Mouse (Mus musculus) lung, adult 2 months (tissue): ENCODE measurements around the gene Tcf7l2.

ENCODE experiments used
- CTCF ChIP-seq: fragments of 200-500 bp; IDR thresholded peaks from 2 replicates; pipeline ENCODE4 v1.5.1; 2011; ENCODE audit warnings: mild to moderate bottlenecking, low read length, control low read depth; ENCODE audit not compliant: insufficient read depth
- POLR2A ChIP-seq: fragments of 200-500 bp; IDR thresholded peaks from 2 replicates; pipeline ENCODE4 v1.6.1; 2011; ENCODE audit warnings: low read depth, mild to moderate bottlenecking, control low read depth, low read length, borderline replicate concordance; ENCODE audit errors: extremely low read depth

DNA sequence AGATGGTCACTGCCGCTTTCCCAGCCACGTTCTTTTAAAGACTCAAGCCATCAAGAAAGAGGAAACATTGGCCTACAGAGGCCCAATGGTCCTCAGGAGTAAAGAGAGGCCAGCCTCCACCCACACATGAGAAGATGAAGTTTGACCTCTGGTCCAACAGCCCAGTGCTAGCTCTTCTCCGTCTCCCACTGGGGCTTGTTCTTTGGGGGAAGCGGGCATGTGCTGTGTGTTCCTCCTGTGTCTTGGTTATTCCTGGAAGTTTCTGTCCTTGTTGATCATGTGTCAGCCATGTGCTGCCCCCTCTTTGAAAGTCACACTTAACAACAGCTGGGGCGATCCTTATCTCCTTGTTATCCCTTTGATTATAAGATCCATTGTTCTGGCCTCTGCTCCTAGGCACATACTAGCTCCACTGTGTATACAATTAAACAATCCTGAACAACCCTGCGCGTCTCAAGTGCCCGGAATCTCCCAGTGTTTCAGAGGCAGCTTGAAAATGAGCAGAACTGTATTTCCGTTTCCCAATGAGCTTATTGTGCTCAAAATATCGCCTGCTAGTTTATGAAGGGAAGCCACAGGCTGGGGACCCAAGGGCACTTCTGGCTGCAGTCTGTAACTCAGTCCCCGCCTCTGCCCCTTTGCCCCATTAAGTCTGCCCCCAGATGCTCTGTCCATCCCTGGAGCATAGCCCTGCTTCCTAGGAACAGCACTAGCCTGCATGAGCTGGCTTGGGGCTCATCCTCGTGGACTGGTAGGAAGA is 65.0 kb downstream of the Tcf7l2 start:
- no peak for TF ChIP-seq CTCF
- TF ChIP-seq POLR2A: no peak
